Comparison of ENCODE assay signal across 9 mouse cellular contexts in the genomic region with DNA sequence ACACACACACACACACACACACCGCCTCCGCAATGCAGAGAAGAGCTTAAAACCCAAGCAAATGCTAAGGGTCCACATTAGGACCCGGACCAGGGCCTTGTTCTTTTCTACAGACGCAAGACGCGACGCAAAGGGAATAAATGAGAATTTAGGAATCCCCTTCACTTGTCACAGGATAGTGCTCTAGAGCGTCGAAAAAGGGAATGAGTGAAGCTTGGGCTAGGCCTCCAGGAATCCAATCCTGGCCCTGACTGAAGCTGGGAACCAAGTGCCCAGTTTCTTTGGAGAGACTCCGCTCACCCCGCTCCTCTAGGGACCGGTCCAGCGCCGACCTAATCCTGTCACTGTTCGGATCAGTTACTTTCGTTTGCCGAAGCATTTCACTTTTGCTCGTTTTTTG.
DNase-seq lines count a peak whose midpoint lies in the region; ATAC-seq and TF ChIP-seq lines count a peak whose summit lies in the region.
"Had no signal": no experiment of that assay in that cellular context is flagged by ENCODE, and none has a peak within 500 bp of the region (broad histone marks: within the 10 kb centered on the region; RNA-seq: fewer than 3 reads in every experiment).

No protein-coding gene starts in this region.

- TF ChIP-seq EP300 in heart, postnatal 0 days (IDR thresholded peaks at IDR 0.05; ENCODE audit: low read depth) = no peak

- WGBS in heart, postnatal 0 days = 30% methylated on average over 18 of the region's 18 CpGs
- 27% methylated on average over 18 of the region's 18 CpGs for WGBS in embryonic facial prominence, embryonic 10.5 days
- WGBS in forebrain, embryonic 16.5 days = 28% methylated on average over 18 of the region's 18 CpGs
- WGBS in midbrain, embryonic 11.5 days = 21% methylated on average over 18 of the region's 18 CpGs

- H3K36me3 ChIP-seq in heart, postnatal 0 days (replicated peaks; ENCODE audit: control insufficient read depth, insufficient read depth, low read length) = no peaks in the 10 kb centered on the region
- no peaks in the 10 kb centered on the region for H3K36me3 ChIP-seq in embryonic facial prominence, embryonic 10.5 days (replicated peaks)
- H3K36me3 ChIP-seq in forebrain, embryonic 16.5 days (ENCODE audit: control insufficient read depth, insufficient read depth) = no peaks in the 10 kb centered on the region
- no peaks in the 10 kb centered on the region for H3K36me3 ChIP-seq in midbrain, embryonic 11.5 days (ENCODE audit: control insufficient read depth, insufficient read depth, low read length)

- peaks cover 71% of the 10 kb centered on the region for H3K27me3 ChIP-seq in heart, postnatal 0 days (ENCODE audit: control insufficient read depth, insufficient read depth, low read length)
- H3K27me3 ChIP-seq in embryonic facial prominence, embryonic 10.5 days (replicated peaks; ENCODE audit: low read depth, poor library complexity, severe bottlenecking) = peaks cover 97% of the 10 kb centered on the region
- peaks cover 7% of the 10 kb centered on the region; the same call in 1 of the 2 replicates for H3K27me3 ChIP-seq in forebrain, embryonic 16.5 days (replicated peaks; ENCODE audit: control insufficient read depth, insufficient read depth, low read length)
- peaks cover 13% of the 10 kb centered on the region for H3K27me3 ChIP-seq in midbrain, embryonic 11.5 days (ENCODE audit: control insufficient read depth, insufficient read depth, low read length)

- peak overlapping the region; percentile 38 for H3K4me3 ChIP-seq in heart, postnatal 0 days (ENCODE audit: low read depth, low read length)
- H3K4me3 ChIP-seq in embryonic facial prominence, embryonic 10.5 days = peak overlapping the region; percentile 23; the same call in 1 of the 2 replicates
- H3K4me3 ChIP-seq in forebrain, embryonic 16.5 days (replicated peaks; ENCODE audit: low read length) = no peak overlapping the region; the same call in 1 of the 2 replicates
- 0 out of 2 replicates have a peak overlapping the region, but pooled peaks have one; percentile 11 for H3K4me3 ChIP-seq in midbrain, embryonic 11.5 days (ENCODE audit: low read depth, low read length)

- no peaks in the 10 kb centered on the region for H3K9me3 ChIP-seq in heart, postnatal 0 days (replicated peaks; ENCODE audit: control insufficient read depth, low read length)
- no peaks in the 10 kb centered on the region for H3K9me3 ChIP-seq in embryonic facial prominence, embryonic 10.5 days
- H3K9me3 ChIP-seq in forebrain, embryonic 16.5 days (ENCODE audit: control insufficient read depth, low read length) = no peaks in the 10 kb centered on the region
- no peaks in the 10 kb centered on the region for H3K9me3 ChIP-seq in midbrain, embryonic 11.5 days (ENCODE audit: control insufficient read depth, low read length)

- no peak for DNase-seq in heart, postnatal 0 days (ENCODE audit: low spot score)
- DNase-seq in heart, postnatal 25 days (ENCODE audit: low spot score) = no peak
- DNase-seq in embryonic facial prominence, embryonic 10.5 days (ENCODE audit: low spot score) = no peak
- DNase-seq in midbrain, embryonic 11.5 days (ENCODE audit: low spot score, missing footprints) = peak; percentile 92
- DNase-seq in layer of hippocampus, adult 9-10 months (ENCODE audit: low spot score) = no peak
- DNase-seq in layer of hippocampus, postnatal 14 days (ENCODE audit: low spot score in 2 of 2) = no peak
- DNase-seq in Muller cell, postnatal 12 days (ENCODE audit: inconsistent ontology term) = no peak

- H3K4me2 ChIP-seq in heart, postnatal 0 days (ENCODE audit: low read depth, low read length) = peak overlapping the region; percentile 51
- H3K4me2 ChIP-seq in forebrain, embryonic 16.5 days (ENCODE audit: low read length) = peak overlapping the region; percentile 20
- peak overlapping the region; percentile 31 for H3K4me2 ChIP-seq in midbrain, embryonic 11.5 days

- no peak for TF ChIP-seq CTCF in heart, postnatal 0 days (IDR thresholded peaks at IDR 0.05; ENCODE audit: low read depth)

- H3K27ac ChIP-seq in heart, postnatal 0 days (ENCODE audit: low read depth) = no peak overlapping the region
- H3K27ac ChIP-seq in embryonic facial prominence, embryonic 10.5 days (replicated peaks) = no peak overlapping the region
- no peak overlapping the region for H3K27ac ChIP-seq in forebrain, embryonic 16.5 days (ENCODE audit: low read length)
- peak overlapping the region; percentile 61; the same call in 1 of the 2 replicates for H3K27ac ChIP-seq in midbrain, embryonic 11.5 days (ENCODE audit: low read depth, low read length)
- H3K27ac ChIP-seq: liver, embryonic 14.5 days had no signal

- ATAC-seq in heart, postnatal 0 days (ENCODE audit: insufficient read depth, low read depth) = no peak
- ATAC-seq in forebrain, embryonic 16.5 days = no peak
- ATAC-seq in midbrain, embryonic 11.5 days (ENCODE audit: low FRiP score) = 0 out of 2 replicates have a peak, but pooled peaks have one; percentile 10

- H3K9ac ChIP-seq in heart, postnatal 0 days (replicated peaks; ENCODE audit: low read depth, low read length) = no peak overlapping the region
- no peak overlapping the region for H3K9ac ChIP-seq in forebrain, embryonic 16.5 days (replicated peaks; ENCODE audit: low read depth, low read length)
- H3K9ac ChIP-seq in midbrain, embryonic 11.5 days (ENCODE audit: low read length) = 0 out of 2 replicates have a peak overlapping the region, but pooled peaks have one; percentile 14
- H3K9ac ChIP-seq: liver, embryonic 14.5 days had no signal

- intact Hi-C loops in heart, postnatal 25 days (cut with DNase I) = loop anchor here (5.0 kb wide), 1 partner anchor 107 kb away; no protein-coding TSS in a partner anchor

- H3K4me1 ChIP-seq in heart, postnatal 0 days (ENCODE audit: control insufficient read depth, insufficient read depth) = no peaks in the 10 kb centered on the region
- no peaks in the 10 kb centered on the region for H3K4me1 ChIP-seq in embryonic facial prominence, embryonic 10.5 days
- H3K4me1 ChIP-seq in forebrain, embryonic 16.5 days (replicated peaks; ENCODE audit: control insufficient read depth, insufficient read depth, low read length) = peaks cover 5% of the 10 kb centered on the region; the same call in 1 of the 2 replicates
- peaks cover 5% of the 10 kb centered on the region; the same call in 1 of the 2 replicates for H3K4me1 ChIP-seq in midbrain, embryonic 11.5 days (ENCODE audit: control insufficient read depth, insufficient read depth, low read length)
